Mouse (Mus musculus) liver, embryonic 14.5 days (tissue): Measurements from ENCODE around the gene Rnf185.

Experiments
- CTCF ChIP-seq: IDR thresholded peaks from 2 replicates; pipeline ENCODE4 v1.5.1; 2016; ENCODE audit warnings: antibody characterized with exemption, low read depth, control low read depth
- EP300 ChIP-seq: IDR thresholded peaks from 2 replicates; pipeline ENCODE4 v1.6.1; 2016; ENCODE audit warnings: antibody characterized with exemption, low read depth

- no peak for TF ChIP-seq EP300
- no peak for TF ChIP-seq CTCF
These were observed 56.1 kb downstream of the Rnf185 start for GRCm38 (mm10) chr11:3396091-3396490.
